Mouse (Mus musculus) hindbrain, embryonic 16.5 days (tissue): ENCODE data around the gene E130114P18Rik. TPM values are rescaled to one million over a fixed set of nuclear protein-coding genes. Genes with fewer than 3 reads are reported as not detected.
A peak's percentile ranks its signal among the peaks of the same experiment; 100 is the strongest.

ENCODE experiments used
- ATAC-seq: fragments of 200-750 bp; cut with Nextera tagmentation; 2 replicates; pipeline ENCODE4 v1.8.0; 2017; ENCODE audit warnings: moderate TSS enrichment, moderate library complexity
- H3K27ac ChIP-seq: fragments of 300-500 bp; sonication (generic); 2 replicates; pipeline ENCODE4 v1.5.1; 2014; ENCODE audit warnings: low read depth, mild to moderate bottlenecking, control low read depth, low read length, moderate library complexity
- H3K27me3 ChIP-seq: fragments of 300-500 bp; sonication (generic); replicated peaks from 2 replicates; pipeline ENCODE4 v1.6.1; 2014; ENCODE audit warnings: low read length; ENCODE audit not compliant: control insufficient read depth, insufficient read depth
- H3K36me3 ChIP-seq: fragments of 300-500 bp; sonication (generic); 2 replicates; pipeline ENCODE4 v1.6.1; 2014; ENCODE audit warnings: mild to moderate bottlenecking, low read length, moderate library complexity, mixed read lengths; ENCODE audit not compliant: control insufficient read depth, insufficient read depth
- H3K4me1 ChIP-seq: fragments of 300-500 bp; sonication (generic); 2 replicates; pipeline ENCODE4 v1.6.1; 2014; ENCODE audit warnings: low read depth, low read length; ENCODE audit not compliant: control insufficient read depth, insufficient read depth
- H3K4me2 ChIP-seq: fragments of 300-500 bp; sonication (generic); 2 replicates; pipeline ENCODE4 v1.6.1; 2014; ENCODE audit warnings: mild to moderate bottlenecking, low read length, control low read depth, moderate library complexity
- H3K4me3 ChIP-seq: fragments of 300-500 bp; sonication (generic); 2 replicates; pipeline ENCODE4 v1.5.1; 2014; ENCODE audit warnings: mild to moderate bottlenecking, low read length, control low read depth, moderate library complexity
- H3K9ac ChIP-seq: fragments of 300-500 bp; sonication (generic); 2 replicates; pipeline ENCODE4 v1.6.1; 2014; ENCODE audit warnings: low read depth, mild to moderate bottlenecking, control low read depth, low read length, moderate library complexity
- H3K9me3 ChIP-seq: fragments of 300-500 bp; sonication (generic); 2 replicates; pipeline ENCODE4 v1.6.1; 2014; ENCODE audit warnings: mild to moderate bottlenecking, low read length, moderate library complexity; ENCODE audit not compliant: control insufficient read depth
- WGBS: fragments of 180-500 bp; shearing (Covaris S2); extraction: QIAGEN DNeasy Blood & Tissue Kit; methylation state at CpG from one replicate; pipeline ENCODE4 v1.1.7; 2014; 5-methylcytosine and 5-hydroxymethylcytosine counted together
- polyA plus RNA-seq: library from polyadenylated mRNA; unstranded; fragments of >200 nt; fragmentation: Nextera tagmentation; extraction: Ambion mirVana; gene quantifications from 2 replicates; pipeline ENCODE4 v1.2.1, GENCODE M21; 2015

Gene E130114P18Rik
- polyA plus RNA-seq, 1 experiment from 2014 or later: 21.5 TPM

GRCm38 (mm10) chr4:97663922-97664321 lies 114.0 kb downstream of the E130114P18Rik start:
- Histone ChIP-seq H3K9me3 (no peaks in the 10 kb centered on the region), H3K9ac (no peak overlapping the region), H3K36me3 (no peaks in the 10 kb centered on the region), H3K27me3 (no peaks in the 10 kb centered on the region), H3K4me1 (no peaks in the 10 kb centered on the region; the same call in 1 of the 2 replicates), H3K4me3 (no peak overlapping the region), H3K4me2 (no peak overlapping the region), H3K27ac (no peak overlapping the region)
- ATAC-seq: no peak
- WGBS: 91% methylated on average over 6 of the region's 6 CpGs

GRCm38 (mm10) chr4:97662841-97663240 lies 115.0 kb downstream of the E130114P18Rik start:
- ATAC-seq: no peak
- H3K27ac ChIP-seq: no peak overlapping the region
- H3K4me3 ChIP-seq: no peak overlapping the region
- no peaks in the 10 kb centered on the region; the same call in 1 of the 2 replicates for H3K4me1 ChIP-seq
- H3K9me3 ChIP-seq: no peaks in the 10 kb centered on the region
- no peaks in the 10 kb centered on the region for H3K27me3 ChIP-seq
- H3K36me3 ChIP-seq: no peaks in the 10 kb centered on the region
- H3K4me2 ChIP-seq: no peak overlapping the region
- 66% methylated on average over 11 of the region's 11 CpGs for WGBS
- H3K9ac ChIP-seq: no peak overlapping the region

GRCm38 (mm10) chr4:97661611-97662273 lies 116.1 kb downstream of the E130114P18Rik start:
- H3K4me1 ChIP-seq: no peaks in the 10 kb centered on the region; the same call in 1 of the 2 replicates
- H3K9ac ChIP-seq: no peak overlapping the region
- no peak overlapping the region for H3K27ac ChIP-seq
- no peaks in the 10 kb centered on the region for H3K36me3 ChIP-seq
- H3K4me2 ChIP-seq: no peak overlapping the region
- H3K27me3 ChIP-seq: no peaks in the 10 kb centered on the region
- ATAC-seq: 0 out of 2 replicates have a peak, but pooled peaks have one; percentile 27
- H3K9me3 ChIP-seq: no peaks in the 10 kb centered on the region
- WGBS: 55% methylated on average over 10 of the region's 10 CpGs
- no peak overlapping the region for H3K4me3 ChIP-seq

- H3K4me3 ChIP-seq: no peak overlapping the region
- H3K4me2 ChIP-seq: no peak overlapping the region
- no peak overlapping the region for H3K27ac ChIP-seq
- H3K9me3 ChIP-seq: no peaks in the 10 kb centered on the region
- H3K36me3 ChIP-seq: no peaks in the 10 kb centered on the region
- no peaks in the 10 kb centered on the region for H3K27me3 ChIP-seq
- no peak for ATAC-seq
- H3K9ac ChIP-seq: no peak overlapping the region
- no peaks in the 10 kb centered on the region; the same call in 1 of the 2 replicates for H3K4me1 ChIP-seq
- WGBS: 97% methylated on average over 3 of the region's 3 CpGs
These were observed 120.3 kb downstream of the E130114P18Rik start for GRCm38 (mm10) chr4:97657586-97657985.

GRCm38 (mm10) chr4:97649626-97650015 lies 128.3 kb downstream of the E130114P18Rik start:
- peaks cover 28% of the 10 kb centered on the region for H3K4me1 ChIP-seq
- no peak overlapping the region for H3K4me3 ChIP-seq
- no peak overlapping the region for H3K4me2 ChIP-seq
- no peaks in the 10 kb centered on the region for H3K27me3 ChIP-seq
- peak; percentile 70 for ATAC-seq
- H3K27ac ChIP-seq: peak overlapping the region; percentile 81
- 20% methylated on average over 5 of the region's 5 CpGs for WGBS
- H3K9ac ChIP-seq: no peak overlapping the region
- H3K9me3 ChIP-seq: no peaks in the 10 kb centered on the region
- H3K36me3 ChIP-seq: no peaks in the 10 kb centered on the region

GRCm38 (mm10) chr4:97648825-97649625 lies 128.9 kb downstream of the E130114P18Rik start:
- peak; percentile 95 for ATAC-seq
- peaks cover 28% of the 10 kb centered on the region for H3K4me1 ChIP-seq
- peak overlapping the region; percentile 81 for H3K27ac ChIP-seq
- no peaks in the 10 kb centered on the region for H3K27me3 ChIP-seq
- 10% methylated on average over 11 of the region's 11 CpGs for WGBS
- H3K4me3 ChIP-seq: no peak overlapping the region
- H3K9me3 ChIP-seq: no peaks in the 10 kb centered on the region
- H3K9ac ChIP-seq: no peak overlapping the region
- peak overlapping the region; percentile 33 for H3K4me2 ChIP-seq
- H3K36me3 ChIP-seq: no peaks in the 10 kb centered on the region

GRCm38 (mm10) chr4:97648436-97648707 lies 129.5 kb downstream of the E130114P18Rik start:
- Histone ChIP-seq H3K27ac (peak overlapping the region; percentile 80), H3K36me3 (no peaks in the 10 kb centered on the region), H3K27me3 (no peaks in the 10 kb centered on the region), H3K9me3 (no peaks in the 10 kb centered on the region), H3K9ac (no peak overlapping the region), H3K4me3 (no peak overlapping the region), H3K4me1 (peaks cover 28% of the 10 kb centered on the region), H3K4me2 (no peak overlapping the region; the same call in 1 of the 2 replicates)
- ATAC-seq: no peak
- WGBS: 26% methylated on average over 2 of the region's 2 CpGs

GRCm38 (mm10) chr4:97647700-97648435 lies 130.0 kb downstream of the E130114P18Rik start:
- H3K27me3 ChIP-seq: no peaks in the 10 kb centered on the region
- H3K9me3 ChIP-seq: no peaks in the 10 kb centered on the region
- peaks cover 28% of the 10 kb centered on the region for H3K4me1 ChIP-seq
- 30% methylated on average over 15 of the region's 15 CpGs for WGBS
- H3K4me2 ChIP-seq: no peak overlapping the region
- peak; percentile 60 for ATAC-seq
- H3K36me3 ChIP-seq: no peaks in the 10 kb centered on the region
- H3K27ac ChIP-seq: peak overlapping the region; percentile 80
- H3K9ac ChIP-seq: no peak overlapping the region
- H3K4me3 ChIP-seq: no peak overlapping the region

- peak overlapping the region; percentile 2 for H3K27ac ChIP-seq
- no peak overlapping the region for H3K9ac ChIP-seq
- no peak overlapping the region for H3K4me2 ChIP-seq
- no peaks in the 10 kb centered on the region for H3K27me3 ChIP-seq
- H3K4me1 ChIP-seq: peaks cover 28% of the 10 kb centered on the region
- no peaks in the 10 kb centered on the region for H3K9me3 ChIP-seq
- no peak for ATAC-seq
- no peaks in the 10 kb centered on the region for H3K36me3 ChIP-seq
- no peak overlapping the region for H3K4me3 ChIP-seq
- WGBS: 57% methylated on average over 4 of the region's 4 CpGs
These were observed 130.6 kb downstream of the E130114P18Rik start for GRCm38 (mm10) chr4:97647236-97647635.
